Mouse (Mus musculus) midbrain, embryonic 16.5 days (tissue): ENCODE measurements at regions not wholly inside any gene's neighbourhood (a gene's known extent, or its start where the extent isn't known, plus 50 kb on each side); places are given as distances from the start of the nearest gene placed in this dataset.

Experiments used
- ATAC-seq: fragments of 200-750 bp; cut with Nextera tagmentation; 2 replicates; pipeline ENCODE4 v1.8.0; 2017; ENCODE audit warnings: moderate TSS enrichment
- H3K27ac ChIP-seq: fragments of 300-500 bp; sonication (generic); 2 replicates; pipeline ENCODE4 v1.5.1; 2014; ENCODE audit warnings: mild to moderate bottlenecking, low read length, mixed read lengths
- H3K27me3 ChIP-seq: fragments of 300-500 bp; sonication (generic); 2 replicates; pipeline ENCODE4 v1.6.1; 2014; ENCODE audit warnings: low read depth, low read length, mixed read lengths; ENCODE audit not compliant: control insufficient read depth, insufficient read depth
- H3K36me3 ChIP-seq: fragments of 300-500 bp; sonication (generic); 2 replicates; pipeline ENCODE4 v1.6.1; 2014; ENCODE audit warnings: mild to moderate bottlenecking, low read length, moderate library complexity, mixed read lengths; ENCODE audit not compliant: control insufficient read depth, insufficient read depth
- H3K4me1 ChIP-seq: fragments of 300-500 bp; sonication (generic); 2 replicates; pipeline ENCODE4 v1.6.1; 2014; ENCODE audit warnings: mild to moderate bottlenecking, low read length, mixed read lengths; ENCODE audit not compliant: control insufficient read depth, insufficient read depth
- H3K4me2 ChIP-seq: fragments of 300-500 bp; sonication (generic); 2 replicates; pipeline ENCODE4 v1.6.1; 2014; ENCODE audit warnings: mild to moderate bottlenecking, low read length, mixed read lengths
- H3K4me3 ChIP-seq: fragments of 300-500 bp; sonication (generic); 2 replicates; pipeline ENCODE4 v1.5.1; 2014; ENCODE audit warnings: low read depth, mild to moderate bottlenecking, low read length, moderate library complexity, mixed read lengths
- H3K9ac ChIP-seq: fragments of 300-500 bp; sonication (generic); 2 replicates; pipeline ENCODE4 v1.6.1; 2014; ENCODE audit warnings: low read depth, low read length, mixed read lengths
- H3K9me3 ChIP-seq: fragments of 300-500 bp; sonication (generic); replicated peaks from 2 replicates; pipeline ENCODE4 v1.6.1; 2014; ENCODE audit warnings: mild to moderate bottlenecking, low read length, mixed read lengths; ENCODE audit not compliant: control insufficient read depth, poor library complexity, severe bottlenecking
- WGBS: fragments of 180-500 bp; shearing (Covaris S2); extraction: QIAGEN DNeasy Blood & Tissue Kit; methylation state at CpG from one replicate; pipeline ENCODE4 v1.1.7; 2014; 5-methylcytosine and 5-hydroxymethylcytosine counted together

- no peaks in the 10 kb centered on the region for H3K27me3 ChIP-seq
- ATAC-seq = no peak
- no peaks in the 10 kb centered on the region for H3K4me1 ChIP-seq
- H3K4me3 ChIP-seq = no peak overlapping the region
- WGBS = 94% methylated on average over 3 of the region's 3 CpGs
- no peaks in the 10 kb centered on the region for H3K9me3 ChIP-seq
- H3K4me2 ChIP-seq = no peak overlapping the region
- no peak overlapping the region for H3K27ac ChIP-seq
- no peak overlapping the region for H3K9ac ChIP-seq
- H3K36me3 ChIP-seq = no peaks in the 10 kb centered on the region
These were observed 66.9 kb upstream of the Gadd45a start for GRCm38 (mm10) chr6:67104205-67104604.

DNA sequence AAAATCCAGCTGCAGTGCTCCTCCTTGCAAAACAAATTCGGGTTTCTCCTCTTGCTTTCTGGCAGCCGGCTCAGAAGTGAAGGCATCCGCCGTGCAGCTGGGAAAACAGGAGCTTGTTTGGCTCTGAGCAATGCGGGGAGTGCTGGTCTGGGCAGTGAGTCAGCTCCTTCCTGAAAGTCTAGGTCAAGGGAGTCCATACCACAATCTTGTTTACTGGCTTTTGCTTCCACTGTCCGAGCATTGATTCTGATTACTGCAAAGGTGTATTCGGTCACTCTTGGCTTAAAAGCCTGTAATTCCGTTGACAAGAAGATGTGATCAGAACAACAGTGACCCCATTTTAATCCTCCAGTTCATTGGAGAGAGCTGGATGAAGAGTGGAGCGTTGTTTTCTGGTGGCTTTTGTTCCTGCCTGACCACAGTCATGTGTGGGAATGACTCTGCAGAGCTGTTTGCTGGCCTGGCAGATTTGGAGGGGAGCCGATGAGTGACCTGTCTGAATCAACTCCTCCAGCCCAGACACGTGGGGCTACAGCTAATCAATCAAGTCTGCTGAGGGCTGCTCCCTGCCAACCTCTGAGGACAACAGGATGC lies 65.4 kb upstream of the Gadd45a start:
- Histone ChIP-seq H3K27me3 (no peaks in the 10 kb centered on the region), H3K4me1 (no peaks in the 10 kb centered on the region), H3K9ac (no peak overlapping the region), H3K4me2 (no peak overlapping the region), H3K27ac (peak overlapping the region; percentile 24; the same call in 1 of the 2 replicates), H3K36me3 (no peaks in the 10 kb centered on the region), H3K4me3 (no peak overlapping the region), H3K9me3 (no peaks in the 10 kb centered on the region)
- no peak for ATAC-seq
- 64% methylated on average over 11 of the region's 11 CpGs for WGBS

- 89% methylated on average over 4 of the region's 4 CpGs for WGBS
- no peak overlapping the region for H3K4me3 ChIP-seq
- no peak overlapping the region for H3K9ac ChIP-seq
- no peak overlapping the region for H3K27ac ChIP-seq
- H3K36me3 ChIP-seq = no peaks in the 10 kb centered on the region
- no peaks in the 10 kb centered on the region for H3K27me3 ChIP-seq
- H3K9me3 ChIP-seq = no peaks in the 10 kb centered on the region
- no peaks in the 10 kb centered on the region for H3K4me1 ChIP-seq
- no peak overlapping the region for H3K4me2 ChIP-seq
- no peak for ATAC-seq
These were observed 64.8 kb upstream of the Gadd45a start for GRCm38 (mm10) chr6:67102014-67102413.

DNA sequence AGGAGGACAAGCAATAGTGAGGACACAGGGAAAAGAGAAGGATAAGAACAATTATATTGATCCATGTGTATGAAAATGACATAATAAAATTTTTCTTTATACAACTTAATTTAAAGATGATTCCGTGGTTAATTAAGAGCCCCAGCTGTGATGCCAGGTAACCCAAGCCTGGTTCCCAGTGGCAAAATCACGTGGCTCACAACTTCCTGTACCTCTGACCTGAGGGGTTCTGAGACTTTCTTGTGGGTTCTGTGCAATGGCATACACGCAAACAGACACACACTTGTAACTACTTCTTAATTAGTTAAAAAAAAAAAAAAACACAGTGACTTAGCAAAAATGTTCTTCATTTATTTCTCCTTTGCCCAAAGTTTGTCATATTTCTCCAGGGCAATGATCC lies 57.2 kb upstream of the Gadd45a start:
- Histone ChIP-seq H3K9ac (no peak overlapping the region), H3K4me2 (no peak overlapping the region), H3K27me3 (no peaks in the 10 kb centered on the region), H3K4me3 (no peak overlapping the region), H3K36me3 (no peaks in the 10 kb centered on the region), H3K9me3 (no peaks in the 10 kb centered on the region), H3K27ac (no peak overlapping the region), H3K4me1 (no peaks in the 10 kb centered on the region)
- WGBS = 76% methylated on average over 3 of the region's 3 CpGs
- no peak for ATAC-seq

- WGBS = 78% methylated on average over 1 of the region's 1 CpGs
- H3K36me3 ChIP-seq = no peaks in the 10 kb centered on the region
- H3K9ac ChIP-seq = no peak overlapping the region
- no peaks in the 10 kb centered on the region for H3K9me3 ChIP-seq
- H3K4me3 ChIP-seq = no peak overlapping the region
- no peak overlapping the region for H3K4me2 ChIP-seq
- no peaks in the 10 kb centered on the region for H3K4me1 ChIP-seq
- no peaks in the 10 kb centered on the region for H3K27me3 ChIP-seq
- no peak overlapping the region for H3K27ac ChIP-seq
- ATAC-seq = no peak
These were observed 55.9 kb upstream of the Gadd45a start for GRCm38 (mm10) chr6:67093128-67093527.

DNA sequence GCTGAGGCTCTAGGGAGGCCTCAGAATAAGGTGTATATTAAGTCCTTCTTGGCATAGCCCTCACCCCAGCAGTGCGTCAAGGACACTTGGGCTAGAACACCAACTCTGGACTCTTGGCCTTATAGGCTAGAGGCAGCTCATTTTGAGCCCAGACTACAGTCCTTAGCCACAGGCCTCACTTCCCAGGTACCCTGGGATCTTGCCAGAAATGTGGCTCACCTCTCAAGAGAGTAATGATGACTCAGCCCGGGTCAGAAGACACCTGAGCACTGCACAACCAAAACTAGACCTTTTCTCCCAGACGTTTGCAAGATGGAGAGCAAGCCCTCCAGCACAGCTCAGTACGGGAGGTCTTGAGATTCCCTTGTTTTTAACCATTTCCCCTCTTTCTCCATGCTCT lies 52.9 kb upstream of the Gadd45a start:
- H3K36me3 ChIP-seq = no peaks in the 10 kb centered on the region
- H3K9ac ChIP-seq = no peak overlapping the region
- no peaks in the 10 kb centered on the region for H3K9me3 ChIP-seq
- WGBS = 84% methylated on average over 4 of the region's 4 CpGs
- no peaks in the 10 kb centered on the region for H3K4me1 ChIP-seq
- no peak overlapping the region for H3K4me3 ChIP-seq
- ATAC-seq = no peak
- no peak overlapping the region for H3K27ac ChIP-seq
- no peak overlapping the region for H3K4me2 ChIP-seq
- no peaks in the 10 kb centered on the region for H3K27me3 ChIP-seq

GRCm38 (mm10) chr6:67089530-67090140 lies 52.4 kb upstream of the Gadd45a start:
- ATAC-seq = no peak
- Histone ChIP-seq H3K9ac (no peak overlapping the region), H3K36me3 (no peaks in the 10 kb centered on the region), H3K4me1 (no peaks in the 10 kb centered on the region), H3K9me3 (no peaks in the 10 kb centered on the region), H3K27ac (no peak overlapping the region), H3K4me2 (no peak overlapping the region), H3K4me3 (no peak overlapping the region), H3K27me3 (no peaks in the 10 kb centered on the region)
- WGBS = 74% methylated on average over 3 of the region's 3 CpGs

GRCm38 (mm10) chr6:67088741-67089455 lies 51.6 kb upstream of the Gadd45a start:
- ATAC-seq = no peak
- WGBS = 73% methylated on average over 21 of the region's 21 CpGs

DNA sequence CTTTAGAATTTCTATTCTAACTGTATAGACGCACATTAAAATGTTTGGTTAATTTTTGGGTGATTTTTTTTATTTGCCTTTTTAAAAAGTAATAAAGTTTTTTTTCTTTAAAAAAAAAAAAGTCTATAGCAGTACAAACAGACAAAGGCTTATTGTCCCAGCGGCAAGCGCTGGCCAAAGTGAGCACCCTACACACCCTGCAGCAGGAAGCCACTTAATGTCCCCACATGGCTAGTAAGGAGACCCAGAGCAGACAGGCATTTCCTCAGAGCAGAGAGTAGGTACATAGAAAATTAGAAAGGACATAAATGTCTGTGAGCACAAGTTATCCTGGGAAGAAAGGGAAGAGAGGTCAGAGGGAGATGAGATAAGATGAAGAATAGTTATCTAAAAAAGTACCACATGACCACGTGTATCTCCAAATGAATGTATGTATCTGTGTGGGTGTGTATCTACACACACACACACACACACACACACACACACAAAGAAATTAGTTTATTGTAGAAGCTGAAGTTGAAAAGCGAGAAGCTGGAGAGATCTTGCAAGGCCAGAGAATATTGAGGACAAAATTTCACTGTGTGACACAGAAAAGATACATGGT lies 50.7 kb upstream of the Gadd45a start:
- H3K9me3 ChIP-seq = no peaks in the 10 kb centered on the region
- H3K27ac ChIP-seq = no peak overlapping the region
- no peaks in the 10 kb centered on the region for H3K36me3 ChIP-seq
- H3K4me2 ChIP-seq = no peak overlapping the region
- H3K4me3 ChIP-seq = no peak overlapping the region
- no peaks in the 10 kb centered on the region for H3K4me1 ChIP-seq
- no peak overlapping the region for H3K9ac ChIP-seq
- ATAC-seq = no peak
- 84% methylated on average over 5 of the region's 5 CpGs for WGBS
- no peaks in the 10 kb centered on the region for H3K27me3 ChIP-seq

More at GRCm38 (mm10) chr6:67088741-67089455, 51.6 kb upstream of the Gadd45a start:
- Histone ChIP-seq H3K36me3 (no peaks in the 10 kb centered on the region), H3K27ac (no peak overlapping the region), H3K9ac (no peak overlapping the region), H3K4me3 (no peak overlapping the region), H3K4me1 (no peaks in the 10 kb centered on the region), H3K4me2 (no peak overlapping the region), H3K9me3 (no peaks in the 10 kb centered on the region), H3K27me3 (no peaks in the 10 kb centered on the region)
